Mouse (Mus musculus): ENCODE results near the gene Xiap.

GRCm38 (mm10) chrX:42088136-42088535 is 28.7 kb downstream of the Xiap start:
- TF ChIP-seq GATA1 (IDR thresholded peaks at IDR 0.05; ENCODE audit: borderline replicate concordance, low read length) = no peak
- no peak for TF ChIP-seq FLI1 (IDR thresholded peaks at IDR 0.05; ENCODE audit: low read length)
